Mouse (Mus musculus) heart, embryonic 13.5 days (tissue): Measurements from ENCODE around the gene Akr1e1. TPM values are rescaled to one million over a fixed set of nuclear protein-coding genes. Genes with fewer than 3 reads are reported as not detected.

Source experiments
- ATAC-seq: fragments of 200-750 bp; cut with Nextera tagmentation; 2 replicates; pipeline ENCODE4 v1.8.0; 2017; ENCODE audit warnings: moderate TSS enrichment; ENCODE audit not compliant: insufficient number of reproducible peaks, low FRiP score, low TSS enrichment; ENCODE audit errors: extremely low read depth
- H3K27ac ChIP-seq: fragments of 300-500 bp; sonication (generic); replicated peaks from 2 replicates; pipeline ENCODE4 v1.5.1; 2015; ENCODE audit warnings: moderate library complexity, mild to moderate bottlenecking, inconsistent platforms
- H3K27me3 ChIP-seq: fragments of 300-500 bp; sonication (generic); replicated peaks from 2 replicates; pipeline ENCODE4 v1.6.1; 2015; ENCODE audit warnings: mild to moderate bottlenecking, inconsistent platforms
- H3K36me3 ChIP-seq: fragments of 300-500 bp; sonication (generic); 2 replicates; pipeline ENCODE4 v1.6.1; 2015; ENCODE audit warnings: mild to moderate bottlenecking, inconsistent platforms
- H3K4me1 ChIP-seq: fragments of 300-500 bp; sonication (generic); 2 replicates; pipeline ENCODE4 v1.6.1; 2015; ENCODE audit warnings: inconsistent platforms
- H3K4me2 ChIP-seq: fragments of 300-500 bp; sonication (generic); 2 replicates; pipeline ENCODE4 v1.6.1; 2015; ENCODE audit warnings: inconsistent platforms, mild to moderate bottlenecking, moderate library complexity
- H3K4me3 ChIP-seq: fragments of 300-500 bp; sonication (generic); 2 replicates; pipeline ENCODE4 v1.5.1; 2015; ENCODE audit warnings: moderate library complexity, mild to moderate bottlenecking, inconsistent platforms
- H3K9ac ChIP-seq: fragments of 300-500 bp; sonication (generic); 2 replicates; pipeline ENCODE4 v1.6.1; 2015; ENCODE audit warnings: inconsistent platforms, mild to moderate bottlenecking, moderate library complexity
- H3K9me3 ChIP-seq: fragments of 300-500 bp; sonication (generic); 2 replicates; pipeline ENCODE4 v1.6.1; 2016; ENCODE audit warnings: inconsistent platforms
- WGBS: fragments of 180-500 bp; shearing (Covaris S2); methylation state at CpG from one replicate; pipeline ENCODE4 v1.1.7; 2015; ENCODE audit warnings: mixed read lengths; 5-methylcytosine and 5-hydroxymethylcytosine counted together
- polyA plus RNA-seq: library from polyadenylated mRNA; unstranded; fragments of >200 nt; fragmentation: Nextera tagmentation; extraction: Ambion mirVana; gene quantifications from 2 replicates; pipeline ENCODE4 v1.2.1, GENCODE M21; 2015

Akr1e1 gene
- polyA plus RNA-seq, 1 experiment from 2014 or later: 40.7 TPM

DNA sequence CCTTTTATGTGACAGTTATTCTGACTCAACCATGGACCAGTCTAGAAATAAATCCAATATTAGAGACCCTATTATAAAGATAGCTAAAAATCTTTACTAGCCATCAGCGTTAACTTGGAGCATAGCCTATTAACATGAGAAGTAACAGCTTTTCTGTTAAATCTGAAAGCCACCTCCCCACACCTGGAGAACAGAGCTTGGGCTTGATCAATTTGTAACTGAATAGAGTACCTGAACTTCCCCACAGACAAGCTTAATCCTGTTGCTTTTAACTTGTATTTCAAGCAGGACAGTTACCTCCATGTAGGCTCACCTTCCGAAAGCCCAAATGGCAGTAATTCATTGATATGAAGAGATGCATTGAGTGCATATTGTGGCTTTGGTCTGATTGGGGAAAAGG lies 43.0 kb downstream of the Akr1e1 start:
- H3K36me3 ChIP-seq: no peaks in the 10 kb centered on the region
- no peak for ATAC-seq
- no peaks in the 10 kb centered on the region for H3K27me3 ChIP-seq
- 74% methylated on average over 2 of the region's 2 CpGs for WGBS
- H3K9me3 ChIP-seq: peaks cover 9% of the 10 kb centered on the region; the same call in 1 of the 2 replicates
- H3K27ac ChIP-seq: no peak overlapping the region
- no peak overlapping the region for H3K4me2 ChIP-seq
- H3K4me1 ChIP-seq: no peaks in the 10 kb centered on the region
- H3K4me3 ChIP-seq: no peak overlapping the region
- H3K9ac ChIP-seq: no peak overlapping the region

- Histone ChIP-seq H3K36me3 (no peaks in the 10 kb centered on the region), H3K27me3 (no peaks in the 10 kb centered on the region), H3K27ac (no peak overlapping the region), H3K4me3 (no peak overlapping the region), H3K4me1 (no peaks in the 10 kb centered on the region), H3K9ac (no peak overlapping the region), H3K4me2 (no peak overlapping the region), H3K9me3 (no peaks in the 10 kb centered on the region)
- ATAC-seq: no peak
These were observed 48.5 kb downstream of the Akr1e1 start for GRCm38 (mm10) chr13:4560500-4560899.

DNA sequence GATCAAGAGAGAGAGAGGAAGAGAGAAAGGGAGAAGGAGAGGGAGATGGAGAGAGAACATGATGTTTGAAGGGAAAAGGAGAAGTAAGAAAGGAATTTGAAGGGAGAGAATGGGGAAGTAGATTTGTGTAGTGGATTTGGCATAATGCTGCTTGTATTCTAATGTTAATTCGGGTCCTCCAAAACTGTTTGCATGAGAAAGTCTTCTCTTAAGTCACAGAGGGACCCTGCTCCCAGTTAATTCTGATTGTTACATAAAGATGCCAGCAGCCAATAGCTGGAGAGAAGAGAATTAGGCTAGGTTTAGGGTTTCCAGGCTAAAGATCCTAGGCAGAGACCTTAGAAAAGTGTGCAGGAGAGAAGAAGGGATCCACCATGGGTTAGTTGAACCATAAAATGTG lies 49.8 kb downstream of the Akr1e1 start:
- Histone ChIP-seq H3K27ac (no peak overlapping the region), H3K4me2 (no peak overlapping the region), H3K9ac (no peak overlapping the region), H3K9me3 (no peaks in the 10 kb centered on the region), H3K27me3 (no peaks in the 10 kb centered on the region), H3K4me3 (no peak overlapping the region), H3K36me3 (no peaks in the 10 kb centered on the region), H3K4me1 (no peaks in the 10 kb centered on the region)
- no peak for ATAC-seq
- WGBS: 68% methylated on average over 1 of the region's 1 CpGs

Other genes with a start within 250 kb of the Akr1e1 start
- not detected in 2 replicates for gene Akr1c6, start 174.9 kb downstream of the Akr1e1 start, polyA plus RNA-seq
- not detected in 2 replicates for gene Akr1c20, start 85.8 kb downstream of the Akr1e1 start, polyA plus RNA-seq
- not detected in 2 replicates for gene Akr1c21, start 35.1 kb downstream of the Akr1e1 start, polyA plus RNA-seq